Mouse (Mus musculus) lung, postnatal 14 days (tissue): ENCODE data around the gene Marc1.

ENCODE experiments used
- DNase-seq: peaks from one replicate; pipeline ENCODE4 v3.0.0; 2021

Marc1 gene

DNA sequence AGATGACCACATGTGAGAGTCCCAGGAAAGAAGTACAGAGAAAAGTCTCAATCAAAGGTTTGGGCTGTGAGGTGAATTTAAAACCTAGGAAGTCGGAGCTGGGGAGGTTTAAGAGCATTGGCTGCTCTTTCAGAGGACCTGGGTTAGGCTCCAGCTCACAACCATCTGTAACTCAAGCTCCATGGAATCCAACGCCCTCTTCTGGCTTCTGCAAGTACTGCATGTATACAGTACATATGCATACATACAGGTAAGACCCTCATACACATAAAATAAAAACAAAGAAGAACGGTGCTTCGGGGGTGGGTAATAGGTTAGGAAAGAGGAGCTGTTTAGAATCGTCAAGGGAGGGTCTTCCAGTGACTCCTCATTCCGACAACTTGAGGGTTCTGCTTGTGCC lies 6.7 kb upstream of the Marc1 start:
- DNase-seq, result no peak

DNA sequence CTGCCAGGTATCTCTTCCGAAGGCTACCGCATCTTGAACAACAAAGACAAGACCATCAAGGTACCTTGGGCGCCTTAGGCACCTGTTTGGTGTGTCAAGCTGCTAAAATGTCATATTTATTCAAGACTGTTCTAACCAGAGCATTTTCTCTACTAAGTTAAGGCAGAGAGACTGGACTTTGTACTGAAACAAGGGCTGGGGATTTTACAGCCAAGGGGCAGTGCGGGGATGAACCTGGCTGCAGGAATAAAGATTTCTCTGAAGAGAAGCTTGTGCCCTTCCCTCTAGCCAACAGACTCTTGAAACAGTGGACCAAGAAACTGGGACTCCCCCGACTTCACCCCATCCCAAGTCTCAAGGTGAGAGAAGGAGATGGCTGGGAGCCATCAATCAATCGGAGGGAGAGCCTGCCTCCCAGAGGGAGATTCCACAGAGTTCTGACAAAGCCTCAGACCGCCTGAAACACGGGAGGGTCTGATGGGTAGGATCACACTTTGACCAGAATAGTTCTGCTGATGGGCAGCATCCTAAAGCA lies 670 bp upstream of the Marc1 start:
- no peak for DNase-seq

DNA sequence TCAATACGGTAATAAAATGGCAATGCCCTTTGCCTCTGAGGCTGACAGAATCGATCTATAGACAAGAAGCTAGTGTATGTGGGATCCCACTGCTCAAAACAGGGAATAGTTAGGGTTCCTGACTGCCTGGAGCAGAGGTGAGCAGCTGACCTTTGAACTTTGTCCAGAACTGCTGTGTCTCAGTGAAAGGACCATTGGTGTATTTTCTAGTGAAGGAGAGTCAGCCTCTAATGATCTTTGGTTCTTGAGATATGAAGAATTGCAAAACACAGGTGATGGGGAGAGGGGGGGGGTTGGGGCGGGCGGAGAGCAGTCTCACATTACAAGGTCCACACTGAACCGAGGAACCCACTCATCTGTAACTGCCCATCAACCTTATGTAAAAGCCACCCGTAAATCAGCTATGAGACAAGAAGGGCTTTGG lies 1.5 kb downstream of the Marc1 start:
- DNase-seq, result no peak

GRCm38 (mm10) chr1:184808418-184809012 lies 2.6 kb downstream of the Marc1 start:
- no peak for DNase-seq

DNA sequence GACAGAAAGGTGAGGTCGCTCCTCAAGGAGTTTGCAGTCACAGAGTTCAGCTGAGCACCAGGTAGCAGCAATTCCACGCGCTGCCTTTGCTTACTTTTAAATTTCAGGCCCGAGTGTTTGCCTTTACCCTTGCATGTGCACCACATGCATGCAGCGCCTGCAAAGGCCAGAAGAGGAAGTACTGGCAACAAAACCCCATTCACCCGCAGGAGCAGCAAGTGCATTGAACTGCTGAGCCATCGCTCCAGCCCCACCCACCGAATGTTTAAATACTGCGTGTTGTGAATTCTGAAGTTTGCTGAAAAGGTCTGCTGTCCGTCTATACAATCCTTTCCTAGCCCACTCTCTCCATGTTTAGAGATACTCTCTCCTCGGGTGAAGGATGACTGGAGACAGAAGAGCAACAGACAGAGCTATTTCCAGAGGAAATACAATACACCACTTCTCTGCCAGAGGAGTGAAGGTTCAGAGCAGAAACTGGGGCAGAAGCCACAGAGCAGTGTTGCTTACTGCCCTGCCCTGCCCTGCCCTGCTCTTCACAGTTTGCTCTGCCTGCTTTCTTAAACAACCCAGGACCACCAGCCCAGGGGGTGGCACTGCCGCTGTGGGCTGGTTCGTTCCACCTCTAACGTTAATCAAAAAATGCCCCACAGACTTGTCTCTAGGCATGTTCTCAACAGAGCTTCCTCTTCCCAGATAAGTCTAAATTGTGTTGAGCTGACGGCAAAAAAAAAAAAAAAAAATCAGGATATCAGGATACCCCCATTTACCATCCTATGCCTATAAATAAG lies 3.3 kb downstream of the Marc1 start:
- peak; percentile 28 for DNase-seq

- DNase-seq, result no peak
These were observed 4.0 kb downstream of the Marc1 start for GRCm38 (mm10) chr1:184807123-184807522.

GRCm38 (mm10) chr1:184805749-184806148 lies 5.4 kb downstream of the Marc1 start:
- DNase-seq, result no peak

GRCm38 (mm10) chr1:184793163-184793876 lies 17.8 kb downstream of the Marc1 start:
- DNase-seq, result peak; percentile 65

GRCm38 (mm10) chr1:184791109-184791508 lies 20.0 kb downstream of the Marc1 start:
- peak; percentile 56 for DNase-seq

- no peak for DNase-seq
These were observed 24.5 kb downstream of the Marc1 start for GRCm38 (mm10) chr1:184786376-184787151.

DNA sequence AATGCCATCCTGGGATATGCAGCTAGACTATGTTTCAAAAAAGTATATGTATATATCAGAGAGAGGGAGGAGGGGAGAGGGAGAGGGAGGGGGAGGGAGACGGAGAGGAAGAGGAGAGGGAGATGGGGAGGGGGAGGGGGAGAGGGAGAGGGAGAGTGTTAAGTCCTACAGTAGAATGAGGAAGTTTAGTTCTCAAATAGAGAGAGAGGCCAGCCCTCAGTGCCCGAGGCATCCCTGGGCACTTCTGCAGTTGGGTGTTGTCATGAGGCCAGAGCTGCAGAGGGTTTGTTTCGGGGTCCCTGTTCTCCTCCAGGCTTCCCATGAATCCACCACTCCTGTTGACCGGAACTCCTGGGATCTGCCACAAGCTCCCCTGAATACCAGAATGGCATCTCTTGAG lies 27.5 kb downstream of the Marc1 start:
- no peak for DNase-seq

DNA sequence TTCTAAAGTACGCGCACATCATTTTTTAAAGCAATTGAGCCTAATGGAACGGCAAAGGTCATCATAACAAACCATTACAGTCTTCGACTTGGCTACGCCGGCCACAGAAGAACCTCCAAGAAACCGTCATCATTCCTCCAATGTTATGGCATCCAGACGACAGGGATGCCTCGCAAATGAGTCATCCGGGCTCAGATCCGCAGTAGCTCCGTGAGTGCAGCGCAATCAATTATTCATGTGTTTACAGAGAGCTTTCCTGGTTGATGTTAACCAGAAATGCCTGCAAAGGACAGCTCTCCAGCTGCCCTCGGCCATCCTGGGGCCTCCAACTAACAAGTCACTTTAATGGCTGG lies 29.0 kb downstream of the Marc1 start:
- peak; percentile 59 for DNase-seq

- no peak for DNase-seq
These were observed 29.6 kb downstream of the Marc1 start for GRCm38 (mm10) chr1:184781286-184782160.

DNA sequence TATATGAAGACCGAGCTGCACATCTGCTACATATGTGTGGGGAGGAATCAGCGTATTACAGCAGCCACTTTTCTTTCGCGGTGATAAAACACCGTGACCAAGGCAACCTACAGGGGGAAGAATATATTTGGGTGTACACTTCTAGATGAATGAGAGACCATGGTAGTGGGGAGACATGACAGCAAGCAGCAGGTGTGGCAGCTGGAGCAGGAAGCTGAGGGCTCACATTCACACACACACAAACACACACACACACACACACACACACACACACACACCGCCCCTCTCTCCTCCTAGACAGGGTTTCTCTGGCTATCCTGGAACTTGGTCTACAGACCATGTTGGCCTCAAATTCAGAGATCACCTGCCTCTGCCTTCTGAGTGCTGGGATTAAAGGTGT lies 33.0 kb downstream of the Marc1 start:
- no peak for DNase-seq

DNA sequence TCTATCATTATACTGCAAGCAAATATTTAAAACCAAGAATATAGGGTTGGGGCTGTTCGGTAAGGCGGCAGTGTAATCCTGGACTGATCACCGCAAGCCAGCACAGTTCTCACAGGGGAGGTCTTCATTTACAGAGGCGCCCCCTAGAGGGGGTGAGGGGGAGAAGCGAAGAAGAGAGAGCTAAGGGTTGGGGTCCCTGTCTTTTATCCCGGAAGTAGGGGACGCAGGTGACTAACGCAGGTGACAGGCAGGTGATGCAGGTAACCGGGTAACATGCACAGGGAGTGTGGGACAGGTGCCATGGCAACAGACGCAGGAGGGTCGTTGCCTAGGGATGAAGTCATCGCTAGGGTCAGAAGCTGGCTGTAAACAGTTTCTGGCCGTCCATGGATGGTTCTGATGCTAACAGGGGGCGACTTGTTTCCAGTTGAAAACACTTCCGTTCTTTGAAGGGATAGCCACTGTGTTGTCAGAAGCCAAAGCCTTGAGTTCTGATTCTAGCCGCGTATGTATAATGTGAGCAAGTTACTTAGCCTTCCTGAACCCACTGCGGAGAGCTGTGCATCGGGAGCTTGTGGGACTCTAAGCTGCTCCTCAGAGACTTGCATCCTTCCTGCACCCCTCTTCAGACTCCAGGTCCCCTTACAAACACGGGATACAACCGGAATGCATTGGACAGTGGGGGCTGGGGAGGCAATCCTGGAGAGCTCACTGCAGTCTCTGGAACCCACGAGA lies 33.9 kb downstream of the Marc1 start:
- no peak for DNase-seq

- DNase-seq, result no peak
These were observed 35.8 kb downstream of the Marc1 start for GRCm38 (mm10) chr1:184775289-184775688.

DNA sequence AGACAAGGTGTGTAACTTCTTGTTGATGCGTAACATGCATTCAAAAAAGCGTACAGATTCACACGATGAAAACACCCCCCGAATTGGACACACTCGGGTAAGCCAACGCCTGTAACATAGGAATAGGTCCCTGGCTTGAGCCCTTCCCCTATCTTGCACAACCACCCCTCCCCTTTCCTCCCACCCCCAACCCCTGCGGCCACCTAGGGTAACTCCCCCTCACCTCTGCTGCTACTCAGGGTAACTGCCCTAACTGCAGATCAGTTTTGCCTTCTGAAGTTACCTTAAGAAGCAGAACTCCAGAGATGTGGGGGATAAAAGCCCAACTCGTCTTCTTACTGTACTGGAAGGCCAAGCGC lies 39.2 kb downstream of the Marc1 start:
- DNase-seq, result no peak

DNA sequence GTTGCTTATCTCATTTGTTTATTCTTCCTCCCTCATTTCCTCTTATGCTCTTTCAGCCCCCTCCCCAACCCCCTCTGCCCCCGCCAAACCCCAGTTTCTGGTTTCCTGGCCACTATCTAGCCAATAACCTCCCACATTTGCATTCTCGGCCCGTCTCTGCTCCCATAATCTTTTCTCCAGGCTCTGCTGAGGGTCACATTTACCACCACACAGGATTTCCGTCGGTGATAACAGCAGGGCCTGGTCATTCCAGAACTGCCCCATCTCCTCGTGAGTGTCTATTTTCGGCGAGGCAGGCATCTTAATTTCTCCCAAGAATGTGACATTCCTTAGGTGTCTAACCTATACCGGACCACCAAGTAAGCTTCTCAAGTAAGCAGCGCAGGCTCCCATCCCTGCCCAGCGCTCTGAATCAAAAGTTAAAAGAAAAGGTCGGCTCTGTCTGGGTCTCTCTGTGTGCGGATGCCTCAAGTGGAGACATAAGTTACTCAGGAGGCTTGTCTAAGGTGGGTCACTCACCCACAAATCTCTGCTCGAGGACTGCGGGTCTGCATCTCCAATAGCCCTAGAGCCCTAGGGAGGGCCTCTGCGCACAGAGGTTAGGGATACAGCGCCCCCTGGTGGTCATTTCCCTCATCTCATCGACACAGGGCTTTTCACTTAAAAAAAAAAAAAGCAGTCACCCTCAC lies 39.8 kb downstream of the Marc1 start:
- peak; percentile 94 for DNase-seq

- DNase-seq, result no peak
These were observed 47.2 kb downstream of the Marc1 start for GRCm38 (mm10) chr1:184763866-184764265.

DNA sequence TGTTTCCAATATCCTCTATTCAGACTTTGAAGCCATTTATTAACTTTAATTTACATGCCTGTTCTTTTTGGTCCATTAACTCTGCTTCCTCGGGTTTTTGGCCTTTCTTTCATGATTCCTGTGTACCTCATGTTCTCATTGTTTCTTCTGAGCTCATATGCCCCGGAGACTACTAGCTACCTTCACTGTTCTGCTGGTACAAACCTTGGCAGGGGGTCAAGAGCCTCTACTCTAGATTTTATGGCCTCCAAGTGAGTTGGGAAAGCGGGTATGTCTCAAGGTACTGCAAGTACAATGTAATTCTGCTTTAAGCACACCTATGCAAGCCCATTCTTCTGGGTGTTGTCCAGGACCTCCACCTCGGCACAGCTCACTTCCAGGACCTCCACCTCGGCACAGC lies 48.2 kb downstream of the Marc1 start:
- no peak for DNase-seq

DNA sequence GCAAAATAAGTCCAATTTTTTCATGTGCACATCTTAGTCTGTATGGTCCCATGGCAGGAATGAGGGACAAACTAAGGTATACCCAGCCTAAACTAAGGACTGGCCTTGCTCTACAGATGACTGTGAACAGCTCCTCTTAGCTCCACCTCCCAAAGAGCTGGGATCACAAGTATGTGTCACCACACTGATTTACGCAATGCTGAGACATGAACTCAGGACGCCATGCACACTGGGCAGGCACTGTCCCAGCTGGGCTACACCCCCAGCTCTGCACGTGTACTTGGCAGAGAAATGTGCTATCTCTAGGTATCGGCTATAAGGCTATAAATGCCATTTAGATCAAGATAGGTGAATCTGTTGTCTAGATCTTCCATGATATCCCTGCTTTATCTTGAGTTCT lies 49.1 kb downstream of the Marc1 start:
- no peak for DNase-seq
